Mouse (Mus musculus) stomach, postnatal 0 days (tissue): ENCODE results near the gene Onecut1. TPM values are rescaled to one million over a fixed set of nuclear protein-coding genes. Genes with fewer than 3 reads are reported as not detected.

ENCODE experiments used
- ATAC-seq: fragments of 200-750 bp; cut with Nextera tagmentation; 2 replicates; pipeline ENCODE4 v1.8.0; 2017; ENCODE audit not compliant: low FRiP score, low TSS enrichment
- DNase-seq: peaks from one replicate; pipeline ENCODE4 v3.0.0-alpha.2; 2016; ENCODE audit warnings: low spot score
- H3K27ac ChIP-seq: fragments of 300-500 bp; sonication (generic); replicated peaks from 2 replicates; pipeline ENCODE4 v1.5.1; 2014; ENCODE audit warnings: mild to moderate bottlenecking, control low read depth
- H3K27me3 ChIP-seq: fragments of 300-500 bp; sonication (generic); 2 replicates; pipeline ENCODE4 v1.6.1; 2014; ENCODE audit warnings: low read length; ENCODE audit not compliant: control insufficient read depth, insufficient read depth
- H3K36me3 ChIP-seq: fragments of 300-500 bp; sonication (generic); 2 replicates; pipeline ENCODE4 v1.6.1; 2014; ENCODE audit warnings: low read length, mixed read lengths; ENCODE audit not compliant: control insufficient read depth, insufficient read depth
- H3K4me1 ChIP-seq: fragments of 300-500 bp; sonication (generic); replicated peaks from 2 replicates; pipeline ENCODE4 v1.6.1; 2014; ENCODE audit warnings: antibody characterized with exemption; ENCODE audit not compliant: control insufficient read depth, insufficient read depth
- H3K4me2 ChIP-seq: fragments of 300-500 bp; sonication (generic); replicated peaks from 2 replicates; pipeline ENCODE4 v1.6.1; 2014; ENCODE audit warnings: low read depth, mild to moderate bottlenecking, control low read depth, moderate library complexity
- H3K4me3 ChIP-seq: fragments of 300-500 bp; sonication (generic); 2 replicates; pipeline ENCODE4 v1.5.1; 2014; ENCODE audit warnings: low read depth, low read length, control low read depth
- H3K9ac ChIP-seq: fragments of 300-500 bp; sonication (generic); 2 replicates; pipeline ENCODE4 v1.6.1; 2014; ENCODE audit warnings: mild to moderate bottlenecking, low read length, control low read depth, mixed read lengths
- H3K9me3 ChIP-seq: fragments of 300-500 bp; sonication (generic); 2 replicates; pipeline ENCODE4 v1.6.1; 2016; ENCODE audit warnings: low read length; ENCODE audit not compliant: control insufficient read depth
- CTCF ChIP-seq: IDR thresholded peaks from 2 replicates; pipeline ENCODE4 v1.5.1; 2016; ENCODE audit warnings: antibody characterized with exemption, low read depth, mild to moderate bottlenecking, moderate library complexity
- EP300 ChIP-seq: optimal IDR thresholded peaks from 2 replicates; pipeline ENCODE3; 2016; ENCODE audit warnings: antibody characterized with exemption
- WGBS: fragments of 180-500 bp; shearing (Covaris S2); extraction: QIAGEN DNeasy Blood & Tissue Kit; methylation state at CpG from one replicate; pipeline ENCODE4 v1.1.7; 2014; 5-methylcytosine and 5-hydroxymethylcytosine counted together
- polyA plus RNA-seq: library from polyadenylated mRNA; unstranded; fragments of >200 nt; fragmentation: Nextera tagmentation; extraction: Ambion mirVana; gene quantifications from 2 replicates; pipeline ENCODE4 v1.2.1, GENCODE M21; 2015

Gene Onecut1
- polyA plus RNA-seq, 1 experiment from 2014 or later: 0.10 TPM

GRCm38 (mm10) chr9:74856578-74857507 is 4.9 kb upstream of the Onecut1 start:
- Histone ChIP-seq H3K9ac (no peak overlapping the region), H3K4me2 (no peak overlapping the region), H3K27me3 (peaks cover 20% of the 10 kb centered on the region; the same call in 1 of the 2 replicates), H3K27ac (no peak overlapping the region), H3K4me1 (no peaks in the 10 kb centered on the region), H3K36me3 (no peaks in the 10 kb centered on the region), H3K4me3 (no peak overlapping the region), H3K9me3 (no peaks in the 10 kb centered on the region)
- ATAC-seq (no peak), DNase-seq (no peak)
- 3% methylated on average over 28 of the region's 28 CpGs for WGBS
- TF ChIP-seq EP300 (no peak), CTCF (no peak)

GRCm38 (mm10) chr9:74857508-74857840 is 4.2 kb upstream of the Onecut1 start:
- H3K4me1 ChIP-seq: no peaks in the 10 kb centered on the region
- H3K36me3 ChIP-seq: no peaks in the 10 kb centered on the region
- no peaks in the 10 kb centered on the region for H3K9me3 ChIP-seq
- no peak overlapping the region for H3K4me3 ChIP-seq
- no peak for DNase-seq
- no peak overlapping the region for H3K27ac ChIP-seq
- peaks cover 21% of the 10 kb centered on the region; the same call in 1 of the 2 replicates for H3K27me3 ChIP-seq
- WGBS: 5% methylated on average over 7 of the region's 7 CpGs
- TF ChIP-seq CTCF (no peak), EP300 (no peak)
- H3K9ac ChIP-seq: no peak overlapping the region
- ATAC-seq: no peak
- no peak overlapping the region for H3K4me2 ChIP-seq

DNA sequence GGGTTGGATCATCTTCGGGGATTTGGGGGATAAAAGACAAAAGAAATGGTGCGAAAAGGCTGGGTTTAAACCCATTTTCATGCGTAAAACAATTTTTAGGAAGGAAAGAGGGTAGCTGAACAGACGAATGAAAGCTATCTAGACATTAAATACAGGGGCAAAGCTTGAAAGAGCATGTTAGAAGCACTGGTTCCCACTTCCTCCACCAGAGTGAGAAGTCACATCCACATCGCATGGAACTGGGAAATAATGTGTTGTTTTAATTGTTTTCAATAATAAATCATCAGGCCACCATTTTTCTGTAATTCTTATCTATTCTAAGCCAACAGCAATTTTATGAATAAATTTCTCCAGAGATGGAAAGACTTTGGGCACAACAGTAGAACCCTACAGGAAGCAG is 3.6 kb upstream of the Onecut1 start:
- Histone ChIP-seq H3K9me3 (no peaks in the 10 kb centered on the region), H3K4me1 (0 out of 2 replicates have a peak, but pooled peaks cover 2% of the 10 kb centered on the region), H3K27me3 (peaks cover 24% of the 10 kb centered on the region), H3K9ac (no peak overlapping the region), H3K4me3 (no peak overlapping the region), H3K4me2 (no peak overlapping the region), H3K27ac (no peak overlapping the region), H3K36me3 (no peaks in the 10 kb centered on the region)
- WGBS: 20% methylated on average over 5 of the region's 5 CpGs
- DNase-seq (no peak), ATAC-seq (no peak)
- TF ChIP-seq EP300 (no peak), CTCF (no peak)

DNA sequence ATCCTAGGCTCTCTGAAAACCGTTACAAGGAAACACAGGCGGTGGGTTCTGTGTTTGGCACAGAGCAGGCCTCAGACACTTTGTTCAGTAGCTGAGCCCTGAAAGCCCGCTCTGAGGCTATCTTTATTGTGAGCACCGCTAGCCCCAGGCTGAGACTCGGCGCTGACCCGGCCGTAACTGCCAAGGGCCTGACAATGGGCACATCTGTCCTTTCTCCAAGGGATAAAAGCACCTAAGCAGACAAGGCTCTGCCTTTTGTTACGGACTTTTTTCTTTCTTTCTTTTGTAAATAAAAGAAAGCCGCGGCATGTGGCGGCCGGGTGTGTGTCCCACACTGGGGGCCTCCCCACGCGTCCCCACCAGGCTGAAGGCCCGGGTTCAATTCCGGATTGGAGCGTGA is 1.3 kb upstream of the Onecut1 start:
- Histone ChIP-seq H3K36me3 (no peaks in the 10 kb centered on the region), H3K4me2 (no peak overlapping the region), H3K4me1 (0 out of 2 replicates have a peak, but pooled peaks cover 2% of the 10 kb centered on the region), H3K27me3 (peaks cover 29% of the 10 kb centered on the region), H3K9ac (no peak overlapping the region), H3K4me3 (no peak overlapping the region), H3K27ac (no peak overlapping the region), H3K9me3 (no peaks in the 10 kb centered on the region)
- WGBS: 23% methylated on average over 18 of the region's 18 CpGs
- ATAC-seq: no peak
- no peak for DNase-seq
- TF ChIP-seq CTCF (no peak), EP300 (no peak)

DNA sequence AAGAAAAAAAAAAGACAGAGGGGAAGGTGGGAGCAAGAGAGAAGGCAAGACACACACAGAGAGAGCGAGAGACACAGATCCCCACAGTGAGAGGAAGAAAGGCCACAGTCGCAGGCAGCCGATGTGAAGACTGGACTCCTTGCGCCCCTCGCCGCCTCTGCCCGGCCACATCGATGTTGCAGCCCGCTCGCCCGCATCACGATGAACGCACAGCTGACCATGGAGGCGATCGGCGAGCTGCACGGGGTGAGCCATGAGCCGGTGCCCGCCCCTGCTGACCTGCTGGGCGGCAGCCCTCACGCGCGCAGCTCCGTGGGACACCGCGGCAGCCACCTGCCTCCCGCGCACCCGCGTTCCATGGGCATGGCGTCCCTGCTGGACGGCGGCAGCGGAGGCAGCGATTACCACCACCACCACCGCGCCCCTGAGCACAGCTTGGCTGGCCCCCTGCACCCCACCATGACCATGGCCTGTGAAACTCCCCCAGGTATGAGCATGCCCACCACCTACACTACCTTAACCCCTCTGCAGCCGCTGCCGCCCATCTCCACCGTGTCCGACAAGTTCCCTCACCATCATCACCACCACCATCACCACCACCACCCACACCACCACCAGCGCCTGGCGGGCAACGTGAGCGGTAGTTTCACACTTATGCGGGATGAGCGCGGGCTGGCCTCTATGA is 517 bp downstream of the Onecut1 start:
- H3K4me1 ChIP-seq: 0 out of 2 replicates have a peak, but pooled peaks cover 2% of the 10 kb centered on the region
- DNase-seq (peak; percentile 30), ATAC-seq (no peak)
- no peaks in the 10 kb centered on the region for H3K36me3 ChIP-seq
- peak overlapping the region; percentile 93 for H3K4me2 ChIP-seq
- TF ChIP-seq EP300: no peak
- peak; percentile 18; the same call in 1 of the 2 replicates for TF ChIP-seq CTCF
- under 1% methylated on average over 36 of the region's 48 CpGs for WGBS
- no peak overlapping the region for H3K27ac ChIP-seq
- H3K4me3 ChIP-seq: peak overlapping the region; percentile 46
- peak overlapping the region; percentile 55 for H3K9ac ChIP-seq
- H3K27me3 ChIP-seq: peaks cover 32% of the 10 kb centered on the region
- H3K9me3 ChIP-seq: no peaks in the 10 kb centered on the region
